Mouse (Mus musculus): ENCODE results near the gene Rprd1b. TPM values are rescaled to one million over a fixed set of nuclear protein-coding genes. Genes with fewer than 3 reads are reported as not detected.
A peak's percentile ranks its signal among the peaks of the same experiment; 100 is the strongest.

The Rprd1b gene
- polyA plus RNA-seq, 1 experiment from 2014 or later = 54.0 TPM

DNA sequence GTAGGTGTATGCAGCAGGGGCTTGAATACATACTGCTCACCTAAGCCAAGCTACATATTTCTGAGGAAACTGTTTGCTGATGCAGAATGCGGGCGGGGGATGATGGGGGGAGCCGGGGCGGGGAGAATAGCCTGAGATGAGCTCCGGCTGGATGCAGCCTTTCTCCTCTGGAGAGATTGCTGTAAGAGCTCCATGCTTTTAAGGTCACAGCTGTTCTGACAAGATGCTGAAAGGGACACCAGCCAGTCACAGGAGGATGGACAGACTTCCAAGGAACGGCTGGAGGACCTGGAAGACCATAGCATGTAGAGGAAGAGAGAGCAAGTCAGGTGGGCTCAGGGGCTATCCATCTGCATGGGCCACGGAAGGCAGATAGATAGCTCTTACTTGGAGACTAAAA is 66.0 kb downstream of the Rprd1b start:
- no peak overlapping the region for H3K27ac ChIP-seq (replicated peaks)
- H3K9me3 ChIP-seq = no peaks in the 10 kb centered on the region
- no peaks in the 10 kb centered on the region for H3K27me3 ChIP-seq (replicated peaks; ENCODE audit: low read depth, poor library complexity, severe bottlenecking)
- H3K4me3 ChIP-seq = no peak overlapping the region
- H3K4me1 ChIP-seq = peaks cover 15% of the 10 kb centered on the region
- no peak for DNase-seq (ENCODE audit: low spot score)
- WGBS = 88% methylated on average over 7 of the region's 7 CpGs
- no peaks in the 10 kb centered on the region for H3K36me3 ChIP-seq (replicated peaks)

DNA sequence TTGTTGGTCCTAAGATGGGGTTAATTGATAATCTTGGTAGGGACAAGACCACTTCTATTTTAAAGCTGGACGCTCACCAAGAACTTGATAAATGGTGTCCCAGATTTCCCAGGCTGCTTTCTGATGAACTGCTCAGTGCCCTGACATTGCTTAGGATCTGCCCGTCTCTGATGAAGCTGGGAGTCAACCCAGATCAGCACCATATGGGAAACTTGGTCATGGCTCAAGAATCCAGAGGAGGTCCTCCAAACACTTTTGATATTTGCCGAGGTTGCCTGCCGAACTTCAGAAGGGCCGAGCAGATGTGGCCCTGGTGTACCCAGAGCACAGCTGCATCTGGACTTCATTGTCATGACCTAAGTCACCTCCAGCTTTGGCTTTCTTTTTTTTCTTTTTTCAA is 66.5 kb downstream of the Rprd1b start:
- Histone ChIP-seq H3K36me3 (replicated peaks) (no peaks in the 10 kb centered on the region), H3K4me1 (peaks cover 15% of the 10 kb centered on the region), H3K9me3 (no peaks in the 10 kb centered on the region), H3K27me3 (replicated peaks; ENCODE audit: low read depth, poor library complexity, severe bottlenecking) (no peaks in the 10 kb centered on the region), H3K27ac (replicated peaks) (no peak overlapping the region), H3K4me3 (no peak overlapping the region)
- DNase-seq (ENCODE audit: low spot score) = no peak
- WGBS = 69% methylated on average over 5 of the region's 5 CpGs

DNA sequence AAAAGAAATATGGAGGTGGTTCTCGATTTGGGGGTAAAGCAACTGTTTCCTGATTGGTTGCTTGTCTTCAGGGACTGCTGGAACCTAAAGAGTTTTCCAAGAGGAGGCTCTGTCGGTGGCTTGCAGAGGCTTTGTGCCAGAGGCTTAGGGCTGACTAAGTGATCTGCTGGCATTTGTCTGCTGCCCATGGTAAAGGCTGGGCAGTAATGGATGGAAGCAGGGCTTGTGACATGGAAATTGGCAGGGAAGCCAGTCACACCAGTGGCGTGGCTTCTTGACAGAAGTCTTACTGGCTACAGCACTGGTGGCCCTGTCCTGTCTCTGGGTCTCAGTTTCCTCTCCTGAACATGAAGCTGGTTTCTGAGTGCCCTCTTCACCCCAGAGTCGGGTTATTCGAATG is 68.8 kb downstream of the Rprd1b start:
- Histone ChIP-seq H3K27ac (replicated peaks) (no peak overlapping the region), H3K36me3 (replicated peaks) (no peaks in the 10 kb centered on the region), H3K4me1 (peaks cover 15% of the 10 kb centered on the region), H3K27me3 (replicated peaks; ENCODE audit: low read depth, poor library complexity, severe bottlenecking) (no peaks in the 10 kb centered on the region), H3K4me3 (no peak overlapping the region), H3K9me3 (no peaks in the 10 kb centered on the region)
- no peak for DNase-seq (ENCODE audit: low spot score)
- 84% methylated on average over 5 of the region's 5 CpGs for WGBS

DNA sequence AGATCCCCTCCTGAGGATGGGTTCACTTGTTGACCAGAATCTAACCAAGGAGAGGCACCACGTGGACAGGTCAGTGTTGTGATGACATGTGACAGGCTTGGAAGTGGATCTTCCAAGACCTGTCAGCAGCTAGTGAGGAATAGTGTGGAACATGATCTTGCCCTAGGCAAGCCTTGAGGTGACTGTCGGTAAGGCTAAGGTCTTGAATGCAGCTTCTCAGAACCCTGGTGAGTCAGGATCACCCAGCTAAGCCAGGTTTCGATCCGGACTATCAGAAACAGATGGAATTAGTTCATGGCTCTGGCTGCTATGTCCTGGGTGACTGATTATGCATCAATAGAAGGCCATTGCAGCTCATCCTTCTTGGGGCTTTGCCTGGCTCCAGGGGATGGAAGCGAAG is 70.4 kb downstream of the Rprd1b start:
- no peaks in the 10 kb centered on the region for H3K9me3 ChIP-seq
- DNase-seq (ENCODE audit: low spot score) = no peak
- H3K36me3 ChIP-seq (replicated peaks) = no peaks in the 10 kb centered on the region
- H3K4me1 ChIP-seq = peaks cover 11% of the 10 kb centered on the region
- H3K27ac ChIP-seq (replicated peaks) = no peak overlapping the region
- H3K4me3 ChIP-seq = no peak overlapping the region
- 85% methylated on average over 5 of the region's 5 CpGs for whole genome bisulfite sequencing
- H3K27me3 ChIP-seq (replicated peaks; ENCODE audit: low read depth, poor library complexity, severe bottlenecking) = 0 out of 2 replicates have a peak, but pooled peaks cover 4% of the 10 kb centered on the region

DNA sequence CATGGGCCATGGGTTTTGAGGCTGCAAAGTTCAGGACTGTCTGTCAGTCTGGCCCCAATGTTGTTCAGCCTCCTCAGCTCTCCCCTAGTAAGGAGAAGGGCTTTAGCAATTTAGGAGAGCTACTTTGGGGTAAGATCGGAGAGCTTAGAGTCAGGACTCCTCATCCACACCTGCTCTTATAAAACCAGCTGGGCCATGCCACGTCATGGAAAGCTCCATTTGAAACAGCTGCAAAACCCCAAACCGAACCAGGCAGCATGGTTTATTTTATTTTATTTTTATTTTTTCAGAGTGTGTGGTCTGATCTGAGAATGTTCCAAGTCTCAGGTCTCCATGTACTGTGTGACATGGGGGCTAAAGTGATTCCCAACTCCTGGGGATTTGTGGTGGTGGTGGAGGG is 71.2 kb downstream of the Rprd1b start:
- 0 out of 2 replicates have a peak, but pooled peaks cover 4% of the 10 kb centered on the region for H3K27me3 ChIP-seq (replicated peaks; ENCODE audit: low read depth, poor library complexity, severe bottlenecking)
- WGBS = 87% methylated on average over 3 of the region's 3 CpGs
- H3K36me3 ChIP-seq (replicated peaks) = no peaks in the 10 kb centered on the region
- DNase-seq (ENCODE audit: low spot score) = no peak
- no peaks in the 10 kb centered on the region for H3K9me3 ChIP-seq
- H3K4me1 ChIP-seq = 0 out of 2 replicates have a peak, but pooled peaks cover 3% of the 10 kb centered on the region
- H3K27ac ChIP-seq (replicated peaks) = no peak overlapping the region
- no peak overlapping the region for H3K4me3 ChIP-seq

DNA sequence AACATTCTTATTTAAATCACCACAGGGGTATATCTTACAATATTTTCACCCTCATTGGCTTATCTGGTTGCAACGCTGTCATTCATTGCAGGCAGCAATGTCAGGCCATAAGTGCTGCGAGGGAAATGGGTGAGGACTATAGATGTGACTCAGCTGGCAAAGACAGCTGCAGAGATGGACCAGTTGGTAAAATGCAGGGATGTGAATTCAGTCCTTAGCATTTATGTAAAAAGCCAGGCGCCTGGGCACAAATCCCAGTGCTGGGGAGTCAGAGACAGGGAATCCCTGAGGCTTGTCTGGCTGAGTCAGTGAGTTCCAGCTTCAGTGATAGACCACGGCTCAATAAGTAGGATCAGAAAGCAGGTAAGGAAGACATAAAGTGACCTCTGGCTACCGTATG is 73.5 kb downstream of the Rprd1b start:
- H3K27me3 ChIP-seq (replicated peaks; ENCODE audit: low read depth, poor library complexity, severe bottlenecking) = 0 out of 2 replicates have a peak, but pooled peaks cover 4% of the 10 kb centered on the region
- 84% methylated on average over 5 of the region's 5 CpGs for WGBS
- H3K27ac ChIP-seq (replicated peaks) = no peak overlapping the region
- H3K4me1 ChIP-seq = 0 out of 2 replicates have a peak, but pooled peaks cover under 1% of the 10 kb centered on the region
- no peaks in the 10 kb centered on the region for H3K36me3 ChIP-seq (replicated peaks)
- no peak overlapping the region for H3K4me3 ChIP-seq
- no peak for DNase-seq (ENCODE audit: low spot score)
- no peaks in the 10 kb centered on the region for H3K9me3 ChIP-seq

DNA sequence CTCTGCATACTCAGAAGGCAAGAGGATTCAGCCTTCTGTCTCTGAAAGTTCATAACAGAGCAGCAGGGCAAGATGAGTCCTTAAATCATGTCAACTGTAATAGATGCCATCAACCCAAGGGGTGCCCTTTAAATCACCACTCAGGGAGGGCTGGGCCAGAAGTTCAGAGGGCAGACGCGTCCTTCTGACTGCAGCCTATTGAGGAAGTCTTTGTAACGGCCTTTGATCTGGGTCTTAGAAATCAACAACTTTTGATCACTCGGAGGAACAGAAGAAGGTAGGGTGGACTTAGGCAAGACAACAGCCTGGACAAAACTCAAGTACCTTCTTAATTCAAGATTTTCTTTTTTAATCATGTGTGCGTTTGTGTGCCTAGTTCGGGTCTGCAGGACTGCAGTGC is 76.7 kb downstream of the Rprd1b start:
- Histone ChIP-seq H3K9me3 (no peaks in the 10 kb centered on the region), H3K27me3 (replicated peaks; ENCODE audit: low read depth, poor library complexity, severe bottlenecking) (0 out of 2 replicates have a peak, but pooled peaks cover 4% of the 10 kb centered on the region), H3K27ac (replicated peaks) (no peak overlapping the region), H3K36me3 (replicated peaks) (no peaks in the 10 kb centered on the region), H3K4me3 (no peak overlapping the region), H3K4me1 (peaks cover 25% of the 10 kb centered on the region)
- 90% methylated on average over 6 of the region's 6 CpGs for WGBS
- no peak for DNase-seq (ENCODE audit: low spot score)

DNA sequence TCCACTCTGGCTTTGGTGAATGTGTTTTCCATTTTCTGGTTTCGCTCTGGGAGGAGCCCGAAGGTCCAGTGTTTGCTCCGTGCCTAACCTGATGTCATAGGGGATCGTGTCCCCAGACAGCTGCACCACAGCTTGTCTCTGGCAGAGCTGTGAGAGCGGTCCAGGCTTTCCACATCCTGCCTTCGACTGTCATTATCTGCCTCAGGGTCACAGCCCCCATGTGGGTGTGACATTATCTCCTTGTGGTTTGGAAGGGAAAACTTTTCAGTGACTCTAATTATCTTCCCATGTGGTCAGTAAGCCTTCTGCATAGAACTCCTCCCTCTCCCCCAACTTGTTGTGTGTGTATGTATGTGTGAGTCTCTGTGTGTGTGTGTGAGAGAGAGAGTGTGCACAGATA is 77.3 kb downstream of the Rprd1b start:
- peaks cover 26% of the 10 kb centered on the region for H3K4me1 ChIP-seq
- 0 out of 2 replicates have a peak, but pooled peaks cover 4% of the 10 kb centered on the region for H3K27me3 ChIP-seq (replicated peaks; ENCODE audit: low read depth, poor library complexity, severe bottlenecking)
- no peak overlapping the region for H3K27ac ChIP-seq (replicated peaks)
- no peaks in the 10 kb centered on the region for H3K36me3 ChIP-seq (replicated peaks)
- WGBS = 86% methylated on average over 6 of the region's 6 CpGs
- no peaks in the 10 kb centered on the region for H3K9me3 ChIP-seq
- DNase-seq (ENCODE audit: low spot score) = no peak
- no peak overlapping the region for H3K4me3 ChIP-seq

DNA sequence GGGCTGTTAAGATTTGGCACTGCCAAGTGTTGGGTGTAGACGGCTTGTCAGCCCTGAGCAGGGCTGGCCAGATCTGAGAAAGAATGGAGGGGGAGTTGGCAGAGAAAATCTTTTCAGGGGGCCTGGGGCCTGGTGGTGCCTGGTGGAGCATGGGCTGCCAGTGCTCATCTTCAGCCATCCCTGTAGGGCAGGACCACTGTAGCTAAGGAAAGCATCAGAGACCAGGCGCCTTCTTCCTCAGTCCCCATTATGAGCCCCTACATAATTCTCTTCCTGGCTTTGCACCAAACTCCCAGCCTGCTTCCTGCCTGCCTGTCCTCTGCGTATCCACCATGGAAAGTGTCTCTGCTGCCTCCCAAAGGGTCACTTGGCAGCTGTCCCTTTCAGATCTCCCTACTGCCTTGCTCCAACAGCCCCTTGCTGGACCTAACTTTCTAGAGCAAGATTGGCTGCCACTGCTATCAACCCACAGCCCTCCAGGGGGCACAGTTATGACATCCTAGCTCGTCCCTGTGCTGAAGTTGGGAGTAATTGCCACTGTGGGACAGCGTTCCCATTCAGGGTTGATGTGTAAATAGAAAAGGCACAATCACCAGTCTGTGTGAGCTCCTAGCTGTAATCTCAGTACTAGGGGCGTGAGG is 78.8 kb downstream of the Rprd1b start:
- Histone ChIP-seq H3K4me3 (no peak overlapping the region), H3K27me3 (replicated peaks; ENCODE audit: low read depth, poor library complexity, severe bottlenecking) (0 out of 2 replicates have a peak, but pooled peaks cover 4% of the 10 kb centered on the region), H3K4me1 (peaks cover 26% of the 10 kb centered on the region), H3K36me3 (replicated peaks) (no peaks in the 10 kb centered on the region), H3K9me3 (no peaks in the 10 kb centered on the region), H3K27ac (replicated peaks) (no peak overlapping the region; the same call in 1 of the 2 replicates)
- peak; percentile 68 for DNase-seq (ENCODE audit: low spot score)
- 45% methylated on average over 6 of the region's 6 CpGs for WGBS

DNA sequence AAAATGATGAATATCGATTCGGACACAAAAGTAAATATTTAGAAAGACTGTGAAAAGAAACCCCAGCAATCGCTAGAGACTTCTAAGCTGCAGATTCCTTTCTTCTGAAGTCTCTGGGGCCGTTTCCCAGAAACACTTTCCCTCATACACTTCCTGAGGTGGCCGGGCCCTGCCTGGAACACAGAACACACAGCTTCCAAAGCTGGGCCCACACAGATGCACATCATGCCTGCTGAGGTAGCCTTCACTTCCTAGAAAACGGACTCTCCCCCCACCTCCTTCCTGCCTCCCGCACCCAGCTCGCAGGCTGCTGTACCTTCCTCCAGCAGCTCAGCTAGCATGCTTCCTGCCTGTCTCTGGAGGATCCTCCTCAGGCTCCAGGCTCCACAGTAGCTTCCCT is 81.2 kb downstream of the Rprd1b start:
- H3K36me3 ChIP-seq (replicated peaks) = no peaks in the 10 kb centered on the region
- 53% methylated on average over 8 of the region's 8 CpGs for WGBS
- peaks cover 35% of the 10 kb centered on the region for H3K4me1 ChIP-seq
- H3K4me3 ChIP-seq = no peak overlapping the region
- H3K9me3 ChIP-seq = no peaks in the 10 kb centered on the region
- H3K27me3 ChIP-seq (replicated peaks; ENCODE audit: low read depth, poor library complexity, severe bottlenecking) = no peaks in the 10 kb centered on the region
- peak; percentile 20 for DNase-seq (ENCODE audit: low spot score)
- peak overlapping the region; percentile 57 for H3K27ac ChIP-seq (replicated peaks)

DNA sequence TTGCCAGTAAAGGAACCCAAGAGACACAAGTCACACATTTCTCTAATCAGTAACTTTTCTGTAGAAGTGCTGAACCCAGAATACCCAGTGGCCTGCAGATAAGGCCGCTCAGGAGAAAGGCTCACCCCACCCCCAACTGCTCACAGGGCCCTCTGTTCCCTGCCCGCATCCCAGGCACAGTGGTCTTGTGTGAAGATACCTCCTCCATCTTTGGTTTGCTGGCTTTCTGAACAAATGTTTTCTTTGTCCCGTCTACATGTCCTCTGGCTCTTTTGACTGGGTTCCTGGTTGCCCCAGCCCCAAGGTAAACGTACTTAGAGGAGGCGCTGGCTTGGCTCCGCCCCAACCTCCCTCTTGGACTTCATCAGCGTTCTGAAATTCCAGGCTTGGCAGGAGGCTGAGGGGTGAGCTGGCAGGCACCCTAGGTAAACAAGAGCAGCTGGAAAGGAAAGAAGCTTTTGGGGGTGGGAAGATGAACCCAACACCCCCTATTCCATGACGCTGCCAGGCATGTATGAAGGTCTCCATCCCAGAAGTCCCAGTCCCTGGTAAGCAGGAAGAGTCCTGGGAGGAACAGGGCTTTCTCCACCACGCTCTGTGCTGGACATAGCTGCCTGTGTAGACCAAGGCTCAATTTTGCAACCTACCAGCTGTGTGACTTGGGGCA is 85.4 kb downstream of the Rprd1b start:
- WGBS = 28% methylated on average over 9 of the region's 9 CpGs
- Histone ChIP-seq H3K36me3 (replicated peaks) (no peaks in the 10 kb centered on the region), H3K4me1 (peaks cover 27% of the 10 kb centered on the region), H3K27ac (replicated peaks) (no peak overlapping the region; the same call in 1 of the 2 replicates), H3K27me3 (replicated peaks; ENCODE audit: low read depth, poor library complexity, severe bottlenecking) (no peaks in the 10 kb centered on the region), H3K4me3 (no peak overlapping the region), H3K9me3 (no peaks in the 10 kb centered on the region)
- no peak for DNase-seq (ENCODE audit: low spot score)

DNA sequence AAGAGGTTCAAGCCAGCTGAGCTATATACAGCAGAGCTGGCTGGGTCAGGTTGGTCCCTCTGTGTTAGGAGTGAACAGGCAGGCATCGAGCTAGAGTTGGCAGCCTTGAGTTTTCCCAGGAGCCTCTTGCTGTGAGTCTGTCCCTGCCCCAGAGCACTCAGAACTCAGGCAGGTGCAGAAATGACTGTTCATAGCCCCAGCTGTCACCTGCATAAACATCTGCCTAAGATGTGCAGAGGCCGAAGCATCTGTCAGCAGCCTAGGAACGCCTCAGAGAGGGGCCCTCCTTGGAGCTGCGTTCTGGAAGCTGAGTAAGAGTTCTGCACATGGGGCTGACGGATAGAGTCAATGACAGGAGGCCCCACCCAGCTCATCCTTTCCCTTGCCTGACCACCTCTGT is 86.6 kb downstream of the Rprd1b start:
- Histone ChIP-seq H3K27ac (replicated peaks) (no peak overlapping the region), H3K4me1 (peaks cover 16% of the 10 kb centered on the region), H3K27me3 (replicated peaks; ENCODE audit: low read depth, poor library complexity, severe bottlenecking) (no peaks in the 10 kb centered on the region), H3K9me3 (no peaks in the 10 kb centered on the region), H3K36me3 (replicated peaks) (no peaks in the 10 kb centered on the region), H3K4me3 (no peak overlapping the region)
- no peak for DNase-seq (ENCODE audit: low spot score)
- 73% methylated on average over 5 of the region's 5 CpGs for WGBS

DNA sequence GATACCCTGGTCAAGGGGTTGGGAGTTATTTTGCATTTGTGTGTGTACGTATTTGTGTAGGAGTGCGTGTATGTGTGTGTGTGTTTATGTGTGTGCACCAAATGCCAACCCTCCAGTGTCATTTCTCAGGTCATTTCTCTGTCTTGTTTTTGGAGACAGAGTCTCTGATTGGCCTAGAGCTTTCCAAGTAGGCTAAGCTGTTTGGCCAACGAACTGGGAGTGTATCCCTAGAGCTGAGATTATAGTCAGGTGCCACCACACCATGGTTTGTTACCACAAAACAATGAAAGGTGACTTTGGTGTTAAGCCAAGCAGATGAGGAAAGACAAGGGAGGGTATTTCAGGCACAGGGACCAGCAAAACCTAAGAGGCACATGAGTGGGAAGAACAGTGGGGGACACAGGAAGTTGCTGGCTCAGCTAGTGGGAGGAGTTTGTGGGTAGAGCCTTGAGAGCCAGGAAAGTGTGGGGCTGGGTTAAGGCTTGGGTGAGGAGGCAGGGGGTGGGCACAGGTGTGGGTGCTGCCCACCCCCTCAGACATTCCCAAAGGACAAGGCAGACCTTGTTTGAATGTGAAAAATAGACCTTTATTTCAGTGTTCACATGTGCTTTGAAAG is 87.6 kb downstream of the Rprd1b start:
- Histone ChIP-seq H3K27me3 (replicated peaks; ENCODE audit: low read depth, poor library complexity, severe bottlenecking) (no peaks in the 10 kb centered on the region), H3K9me3 (no peaks in the 10 kb centered on the region), H3K4me3 (no peak overlapping the region), H3K27ac (replicated peaks) (no peak overlapping the region), H3K4me1 (peaks cover 15% of the 10 kb centered on the region), H3K36me3 (replicated peaks) (no peaks in the 10 kb centered on the region)
- WGBS = 89% methylated on average over 3 of the region's 3 CpGs
- DNase-seq (ENCODE audit: low spot score) = no peak

All from embryonic facial prominence, embryonic 10.5 days (tissue).